Mouse (Mus musculus) liver, embryonic 11.5 days (tissue): Measurements from ENCODE around the gene Slc29a1. TPM values are rescaled to one million over a fixed set of nuclear protein-coding genes. Genes with fewer than 3 reads are reported as not detected.

Experiments
- ATAC-seq: fragments of 200-750 bp; cut with Nextera tagmentation; replicated peaks from 2 replicates; pipeline ENCODE4 v1.8.0; 2017; ENCODE audit warnings: moderate number of reproducible peaks, mild to moderate bottlenecking, moderate TSS enrichment, moderate library complexity; ENCODE audit not compliant: low FRiP score
- DNase-seq: peaks from one replicate; pipeline ENCODE4 v3.0.0-alpha.2; 2017; ENCODE audit warnings: low spot score
- H3K27ac ChIP-seq: fragments of 300-500 bp; sonication (generic); 2 replicates; pipeline ENCODE4 v1.5.1; 2014; ENCODE audit warnings: mild to moderate bottlenecking, low read depth, low read length, control low read depth
- H3K27me3 ChIP-seq: fragments of 300-500 bp; sonication (generic); replicated peaks from 2 replicates; pipeline ENCODE4 v1.6.1; 2014; ENCODE audit warnings: low read length, mixed read lengths; ENCODE audit not compliant: control insufficient read depth, insufficient read depth
- H3K36me3 ChIP-seq: fragments of 300-500 bp; sonication (generic); 2 replicates; pipeline ENCODE4 v1.6.1; 2014; ENCODE audit warnings: mild to moderate bottlenecking, low read length, moderate library complexity, mixed read lengths; ENCODE audit not compliant: control insufficient read depth, insufficient read depth
- H3K4me1 ChIP-seq: fragments of 300-500 bp; sonication (generic); replicated peaks from 2 replicates; pipeline ENCODE4 v1.6.1; 2014; ENCODE audit warnings: low read length, mixed read lengths; ENCODE audit not compliant: control insufficient read depth, insufficient read depth
- H3K4me2 ChIP-seq: fragments of 300-500 bp; sonication (generic); 2 replicates; pipeline ENCODE4 v1.6.1; 2014; ENCODE audit warnings: mild to moderate bottlenecking, control low read depth, moderate library complexity
- H3K4me3 ChIP-seq: fragments of 300-500 bp; sonication (generic); 2 replicates; pipeline ENCODE4 v1.5.1; 2014; ENCODE audit warnings: low read depth, low read length, control low read depth
- H3K9ac ChIP-seq: fragments of 300-500 bp; sonication (generic); 2 replicates; pipeline ENCODE4 v1.6.1; 2014; ENCODE audit warnings: low read depth, low read length, control low read depth
- H3K9me3 ChIP-seq: fragments of 300-500 bp; sonication (generic); 2 replicates; pipeline ENCODE4 v1.6.1; 2016; ENCODE audit warnings: low read length, inconsistent platforms, mixed read lengths; ENCODE audit not compliant: control insufficient read depth
- WGBS: fragments of 180-500 bp; shearing (Covaris S2); extraction: QIAGEN DNeasy Blood & Tissue Kit; methylation state at CpG from one replicate; pipeline ENCODE4 v1.1.7; 2014; 5-methylcytosine and 5-hydroxymethylcytosine counted together
- polyA plus RNA-seq: library from polyadenylated mRNA; unstranded; fragments of >200 nt; fragmentation: Nextera tagmentation; extraction: Ambion mirVana; gene quantifications from 2 replicates; pipeline ENCODE4 v1.2.1, GENCODE M21; 2014

Slc29a1 gene
- polyA plus RNA-seq, 1 experiment from 2014 or later: 277 TPM

DNA sequence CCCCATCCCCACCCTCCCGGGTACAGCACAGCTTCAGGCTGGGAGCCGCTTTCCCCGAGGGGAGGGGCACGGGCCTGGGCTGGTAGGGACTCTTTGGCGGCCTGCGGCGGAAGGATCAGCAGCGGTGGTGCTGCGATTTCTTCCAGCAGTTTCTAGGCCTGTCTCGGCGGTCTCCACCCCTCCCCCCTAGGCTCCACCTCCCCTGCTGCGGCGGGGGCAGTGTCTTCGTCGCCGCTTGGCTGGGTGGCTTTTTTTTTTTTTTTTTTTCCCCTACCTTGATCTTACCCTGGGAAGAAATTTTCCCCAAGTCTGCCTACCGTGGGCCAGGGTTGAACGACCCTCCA lies 25.7 kb downstream of the Slc29a1 start:
- DNase-seq (peak; percentile 98), ATAC-seq (peak; percentile 75)
- peak overlapping the region; percentile 100 for H3K4me3 ChIP-seq
- H3K27me3 ChIP-seq: no peaks in the 10 kb centered on the region
- H3K4me2 ChIP-seq: peak overlapping the region; percentile 98
- 0% methylated on average over 18 of the region's 18 CpGs for WGBS
- H3K27ac ChIP-seq: peak overlapping the region; percentile 99
- peaks cover 30% of the 10 kb centered on the region for H3K36me3 ChIP-seq
- peak overlapping the region; percentile 100 for H3K9ac ChIP-seq
- H3K9me3 ChIP-seq: no peaks in the 10 kb centered on the region
- H3K4me1 ChIP-seq: peaks cover 42% of the 10 kb centered on the region

DNA sequence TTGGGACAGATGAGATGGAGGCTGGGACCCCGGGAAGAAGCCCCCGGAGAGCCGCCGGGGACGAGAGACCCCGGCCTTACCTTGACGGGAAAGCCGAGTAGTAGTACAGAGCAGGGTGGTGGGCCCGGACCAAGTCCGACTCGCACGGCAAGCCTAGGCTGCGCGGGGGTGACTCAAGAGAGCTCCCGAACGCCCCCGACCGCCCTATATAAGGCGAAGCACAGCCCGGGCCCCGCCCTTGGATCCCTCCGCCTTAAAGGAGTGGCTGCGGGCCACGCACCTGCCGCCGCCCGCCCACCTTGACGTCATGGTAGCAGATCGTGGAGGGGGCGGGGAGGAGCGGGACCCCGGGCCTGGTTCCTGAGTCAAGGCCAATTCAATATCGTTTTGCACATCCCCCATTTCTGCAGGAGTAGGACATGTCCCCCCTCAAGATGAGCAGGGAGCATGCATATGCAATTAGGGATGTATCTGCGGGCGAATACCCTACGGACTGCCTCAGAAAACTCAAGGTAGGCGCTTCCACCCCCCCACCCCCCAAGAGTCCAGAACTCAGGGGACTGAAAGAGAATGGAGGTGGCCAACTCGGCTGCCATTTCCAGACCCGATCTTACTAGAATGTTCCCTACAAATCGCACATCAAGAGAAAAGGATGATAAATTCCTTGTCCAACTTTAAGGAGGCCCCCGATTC lies 26.2 kb downstream of the Slc29a1 start, which contains the start of gene Hsp90ab1:
Hsp90ab1 (minus strand) TSS at position 185 of the 693 bp plus-strand sequence.
- H3K4me3 ChIP-seq: peak within 1 kb of the TSS; percentile 100
- H3K4me1 ChIP-seq: peaks cover 40% of the 10 kb centered on the region
- under 1% methylated on average over 41 of the region's 41 CpGs for WGBS
- H3K9ac ChIP-seq: peak within 1 kb of the TSS; percentile 100
- H3K9me3 ChIP-seq: no peaks in the 10 kb centered on the region
- H3K27me3 ChIP-seq: no peaks in the 10 kb centered on the region
- peak within 1 kb of the TSS; percentile 98 for H3K4me2 ChIP-seq
- peak; percentile 100 for DNase-seq
- peaks cover 36% of the 10 kb centered on the region for H3K36me3 ChIP-seq
- peak within 1 kb of the TSS; percentile 99 for H3K27ac ChIP-seq
- ATAC-seq: peak; percentile 82

DNA sequence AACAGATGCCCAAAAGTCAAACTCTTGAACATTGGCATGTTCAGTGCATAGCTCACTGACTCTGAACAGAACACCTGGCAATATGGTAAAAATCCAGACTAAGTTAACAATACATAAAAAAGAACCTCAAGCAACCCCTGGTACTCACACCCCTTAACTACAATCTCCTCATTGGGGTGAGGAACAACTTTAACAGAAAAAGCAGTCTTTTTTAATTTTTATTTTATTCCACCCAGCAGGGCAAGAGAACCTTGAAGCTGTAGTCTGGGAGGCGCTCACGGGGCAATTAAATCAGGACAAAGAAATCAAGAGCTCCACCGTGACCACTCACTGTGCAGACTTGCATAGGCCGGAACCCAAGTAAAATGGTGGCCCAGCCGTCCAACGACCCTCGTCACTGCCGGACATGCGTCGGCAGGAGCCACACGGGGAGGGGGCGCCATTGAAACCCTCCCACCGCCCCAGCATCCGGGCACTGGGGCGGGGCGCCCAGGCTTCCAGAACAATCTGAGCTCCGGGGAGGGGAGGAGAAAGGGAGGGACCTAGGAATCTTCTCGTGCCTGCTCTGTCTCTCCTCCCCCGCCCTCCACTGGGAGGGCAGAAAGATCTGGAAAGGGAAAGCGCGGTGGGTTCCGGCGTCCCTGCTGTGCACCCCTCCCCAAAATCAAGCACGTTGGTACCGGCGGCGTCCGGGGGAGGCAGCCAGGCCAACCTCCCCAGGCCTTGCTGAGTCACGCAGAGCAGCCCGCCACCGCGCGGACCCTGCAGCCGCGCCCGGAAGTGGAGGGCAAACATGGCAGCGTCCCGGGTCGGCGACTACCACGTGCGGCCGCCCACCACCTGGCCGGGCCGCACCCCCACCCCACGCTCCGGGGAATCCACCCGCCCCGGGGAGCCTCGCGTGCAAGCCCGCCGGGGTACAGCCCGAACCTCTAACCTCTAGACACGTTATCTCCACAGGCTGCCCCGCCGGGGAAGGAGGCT lies 27.0 kb downstream of the Slc29a1 start:
- peaks cover 41% of the 10 kb centered on the region for H3K4me1 ChIP-seq
- peaks cover 42% of the 10 kb centered on the region for H3K36me3 ChIP-seq
- peak overlapping the region; percentile 100 for H3K4me3 ChIP-seq
- WGBS: under 1% methylated on average over 51 of the region's 57 CpGs
- H3K4me2 ChIP-seq: peak overlapping the region; percentile 98
- DNase-seq (peak; percentile 83), ATAC-seq (peak; percentile 50)
- H3K9me3 ChIP-seq: no peaks in the 10 kb centered on the region
- no peaks in the 10 kb centered on the region for H3K27me3 ChIP-seq
- peak overlapping the region; percentile 99 for H3K27ac ChIP-seq
- peak overlapping the region; percentile 100 for H3K9ac ChIP-seq

DNA sequence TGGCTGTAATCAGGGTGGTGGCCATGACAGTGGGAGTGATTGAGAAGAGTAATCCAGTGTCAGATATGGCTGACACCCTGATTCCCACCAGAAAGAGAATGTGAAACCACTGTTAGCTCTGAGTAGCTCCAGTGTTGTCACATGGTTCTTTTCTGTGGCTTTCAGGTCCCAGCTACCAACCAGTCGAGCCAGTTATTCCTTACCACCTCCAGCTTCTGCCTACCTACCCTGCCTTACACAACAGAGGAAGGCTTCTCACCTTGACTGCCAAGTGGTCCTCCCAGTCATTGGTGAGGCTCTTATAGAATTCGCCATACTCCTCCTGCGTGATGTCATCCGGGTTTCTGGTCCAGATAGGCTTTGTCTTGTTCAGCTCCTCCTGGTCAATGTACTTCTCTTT lies 29.4 kb downstream of the Slc29a1 start:
- no peaks in the 10 kb centered on the region for H3K9me3 ChIP-seq
- H3K27me3 ChIP-seq: no peaks in the 10 kb centered on the region
- no peak overlapping the region for H3K9ac ChIP-seq
- H3K4me2 ChIP-seq: no peak overlapping the region; the same call in 1 of the 2 replicates
- no peak for DNase-seq
- WGBS: 85% methylated on average over 4 of the region's 4 CpGs
- H3K4me1 ChIP-seq: peaks cover 50% of the 10 kb centered on the region
- no peak overlapping the region for H3K27ac ChIP-seq
- no peak for ATAC-seq
- H3K4me3 ChIP-seq: no peak overlapping the region
- peaks cover 57% of the 10 kb centered on the region for H3K36me3 ChIP-seq

DNA sequence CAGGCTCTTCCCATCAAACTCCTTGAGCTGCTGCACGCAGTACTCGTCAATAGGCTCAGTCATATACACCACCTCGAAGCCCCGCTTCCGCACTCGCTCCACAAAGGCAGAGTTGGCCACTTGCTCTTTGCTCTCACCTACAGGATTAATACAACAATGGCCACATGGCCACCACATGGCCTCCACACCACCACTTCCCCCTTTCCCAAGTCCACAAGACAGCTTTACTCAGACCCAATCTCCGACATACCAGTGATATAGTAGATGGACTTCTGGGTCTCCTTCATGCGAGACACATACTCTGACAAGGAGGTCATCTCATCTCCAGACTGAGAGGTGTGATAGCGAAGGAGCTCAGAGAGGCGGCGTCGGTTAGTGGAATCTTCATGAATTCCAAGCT lies 30.4 kb downstream of the Slc29a1 start:
- peaks cover 57% of the 10 kb centered on the region for H3K36me3 ChIP-seq
- no peak for ATAC-seq
- H3K4me2 ChIP-seq: no peak overlapping the region
- WGBS: 86% methylated on average over 12 of the region's 12 CpGs
- no peaks in the 10 kb centered on the region for H3K9me3 ChIP-seq
- H3K4me1 ChIP-seq: peaks cover 47% of the 10 kb centered on the region
- no peaks in the 10 kb centered on the region for H3K27me3 ChIP-seq
- DNase-seq: no peak
- no peak overlapping the region for H3K9ac ChIP-seq
- H3K27ac ChIP-seq: no peak overlapping the region
- peak overlapping the region; percentile 12; the same call in 1 of the 2 replicates for H3K4me3 ChIP-seq

DNA sequence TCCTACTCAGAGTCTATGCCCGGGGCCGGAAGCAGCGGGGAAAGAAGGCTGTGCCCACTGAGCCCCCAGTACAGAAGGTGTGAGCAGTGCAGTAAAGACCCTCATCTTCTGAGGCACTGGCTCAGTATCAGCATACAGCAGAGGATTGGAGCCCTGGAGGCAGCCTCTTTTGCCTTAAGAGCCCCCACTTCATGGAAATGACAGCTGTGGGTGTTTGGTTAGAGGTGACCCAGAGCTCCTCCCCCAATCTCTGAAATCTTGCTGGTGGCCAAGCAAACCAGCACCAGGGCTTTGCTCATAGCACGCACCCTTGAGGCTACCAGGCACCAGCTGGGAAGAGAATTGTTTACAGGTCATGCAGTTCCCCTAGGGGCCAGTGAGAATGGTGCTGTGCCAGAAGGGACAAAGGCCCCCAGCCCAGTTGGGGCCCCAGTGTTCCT lies 32.2 kb downstream of the Slc29a1 start:
- H3K4me3 ChIP-seq: no peak overlapping the region
- DNase-seq (no peak), ATAC-seq (peak; percentile 31)
- peaks cover 47% of the 10 kb centered on the region for H3K4me1 ChIP-seq
- H3K27me3 ChIP-seq: no peaks in the 10 kb centered on the region
- no peak overlapping the region for H3K9ac ChIP-seq
- no peaks in the 10 kb centered on the region for H3K9me3 ChIP-seq
- peaks cover 57% of the 10 kb centered on the region for H3K36me3 ChIP-seq
- WGBS: 26% methylated on average over 4 of the region's 4 CpGs
- peak overlapping the region; percentile 23; the same call in 1 of the 2 replicates for H3K27ac ChIP-seq
- H3K4me2 ChIP-seq: 0 out of 2 replicates have a peak overlapping the region, but pooled peaks have one; percentile 3

DNA sequence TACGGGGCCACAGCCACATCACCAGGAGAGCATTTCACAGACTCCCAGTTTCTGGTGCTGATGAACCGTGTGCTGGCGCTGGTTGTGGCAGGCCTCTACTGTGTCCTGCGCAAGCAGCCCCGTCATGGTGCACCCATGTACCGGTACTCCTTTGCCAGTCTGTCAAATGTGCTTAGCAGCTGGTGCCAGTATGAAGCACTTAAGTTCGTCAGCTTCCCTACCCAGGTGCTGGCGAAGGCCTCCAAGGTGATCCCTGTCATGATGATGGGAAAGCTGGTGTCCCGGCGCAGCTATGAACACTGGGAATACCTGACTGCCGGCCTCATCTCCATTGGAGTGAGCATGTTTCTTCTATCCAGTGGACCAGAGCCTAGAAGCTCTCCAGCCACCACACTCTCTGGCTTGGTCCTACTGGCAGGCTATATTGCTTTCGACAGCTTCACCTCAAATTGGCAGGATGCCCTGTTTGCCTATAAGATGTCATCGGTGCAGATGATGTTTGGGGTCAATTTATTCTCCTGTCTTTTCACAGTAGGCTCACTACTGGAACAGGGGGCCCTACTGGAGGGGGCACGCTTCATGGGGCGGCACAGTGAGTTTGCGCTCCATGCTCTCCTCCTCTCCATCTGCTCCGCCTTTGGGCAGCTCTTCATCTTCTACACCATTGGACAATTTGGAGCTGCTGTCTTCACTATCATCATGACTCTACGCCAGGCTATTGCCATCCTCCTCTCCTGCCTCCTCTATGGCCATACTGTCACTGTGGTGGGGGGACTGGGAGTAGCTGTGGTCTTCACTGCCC lies 32.8 kb downstream of the Slc29a1 start:
- H3K36me3 ChIP-seq: peaks cover 55% of the 10 kb centered on the region
- ATAC-seq: peak; percentile 46
- no peaks in the 10 kb centered on the region for H3K27me3 ChIP-seq
- DNase-seq: no peak
- WGBS: 64% methylated on average over 18 of the region's 18 CpGs
- no peaks in the 10 kb centered on the region for H3K9me3 ChIP-seq
- peak overlapping the region; percentile 23; the same call in 1 of the 2 replicates for H3K27ac ChIP-seq
- H3K4me1 ChIP-seq: peaks cover 44% of the 10 kb centered on the region
- peak overlapping the region; percentile 24 for H3K4me3 ChIP-seq
- H3K4me2 ChIP-seq: no peak overlapping the region
- no peak overlapping the region for H3K9ac ChIP-seq

DNA sequence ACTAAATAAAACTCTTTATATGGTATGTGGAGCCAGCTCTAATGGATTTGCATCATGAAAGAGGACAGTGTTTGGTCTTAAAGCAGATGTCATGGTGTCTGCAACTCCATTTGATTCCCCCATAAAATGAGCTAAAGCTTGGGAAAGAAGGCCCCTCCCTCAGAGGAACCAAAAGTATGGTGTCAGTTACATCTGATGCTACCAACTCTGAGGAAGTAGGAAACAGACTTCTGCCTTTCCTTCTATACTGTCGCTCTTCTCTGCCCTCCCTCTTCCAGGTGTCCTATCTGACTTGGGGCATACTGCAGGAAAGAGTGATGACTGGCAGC lies 33.4 kb downstream of the Slc29a1 start:
- no peaks in the 10 kb centered on the region for H3K9me3 ChIP-seq
- H3K36me3 ChIP-seq: peaks cover 49% of the 10 kb centered on the region
- no peak overlapping the region for H3K4me2 ChIP-seq
- peak overlapping the region; percentile 19; the same call in 1 of the 2 replicates for H3K27ac ChIP-seq
- no peaks in the 10 kb centered on the region for H3K27me3 ChIP-seq
- WGBS: 72% methylated on average over 1 of the region's 1 CpGs
- H3K4me1 ChIP-seq: peaks cover 39% of the 10 kb centered on the region
- DNase-seq (no peak), ATAC-seq (no peak)
- no peak overlapping the region for H3K9ac ChIP-seq
- 0 out of 2 replicates have a peak overlapping the region, but pooled peaks have one; percentile 2 for H3K4me3 ChIP-seq
